Mouse (Mus musculus) lung, postnatal 0 days (tissue): ENCODE results near the gene Pgap1. TPM values are rescaled to one million over a fixed set of nuclear protein-coding genes. Genes with fewer than 3 reads are reported as not detected.
A peak's percentile ranks its signal among the peaks of the same experiment; 100 is the strongest.

ENCODE experiments used
- ATAC-seq: fragments of 200-750 bp; cut with Nextera tagmentation; 2 replicates; pipeline ENCODE4 v1.8.0; 2017; ENCODE audit warnings: moderate library complexity
- DNase-seq: peaks from one replicate; pipeline ENCODE4 v3.0.0-alpha.2; 2016; ENCODE audit warnings: low spot score
- H3K27ac ChIP-seq: fragments of 300-500 bp; sonication (generic); 2 replicates; pipeline ENCODE4 v1.5.1; 2014; ENCODE audit warnings: antibody characterized with exemption, mild to moderate bottlenecking, low read length, mixed read lengths
- H3K27me3 ChIP-seq: fragments of 300-500 bp; sonication (generic); replicated peaks from 2 replicates; pipeline ENCODE4 v1.6.1; 2014; ENCODE audit warnings: low read length, mixed read lengths; ENCODE audit not compliant: insufficient read depth
- H3K36me3 ChIP-seq: fragments of 300-500 bp; sonication (generic); 2 replicates; pipeline ENCODE4 v1.6.1; 2014; ENCODE audit warnings: low read length, mixed read lengths; ENCODE audit not compliant: insufficient read depth
- H3K4me1 ChIP-seq: fragments of 300-500 bp; sonication (generic); 2 replicates; pipeline ENCODE4 v1.6.1; 2014; ENCODE audit warnings: antibody characterized with exemption, low read depth, low read length, mixed read lengths; ENCODE audit not compliant: insufficient read depth
- H3K4me2 ChIP-seq: fragments of 300-500 bp; sonication (generic); replicated peaks from 2 replicates; pipeline ENCODE4 v1.6.1; 2014; ENCODE audit warnings: low read depth, mild to moderate bottlenecking, low read length, moderate library complexity, mixed read lengths
- H3K4me3 ChIP-seq: fragments of 300-500 bp; sonication (generic); 2 replicates; pipeline ENCODE4 v1.5.1; 2014; ENCODE audit warnings: low read depth, low read length
- H3K9ac ChIP-seq: fragments of 300-500 bp; sonication (generic); replicated peaks from 2 replicates; pipeline ENCODE4 v1.6.1; 2014; ENCODE audit warnings: low read depth, mild to moderate bottlenecking
- H3K9me3 ChIP-seq: fragments of 300-500 bp; sonication (generic); 2 replicates; pipeline ENCODE4 v1.6.1; 2016; ENCODE audit warnings: low read length, mixed read lengths
- CTCF ChIP-seq: IDR thresholded peaks from 2 replicates; pipeline ENCODE4 v1.5.1; 2016; ENCODE audit warnings: antibody characterized with exemption, mild to moderate bottlenecking
- EP300 ChIP-seq: IDR thresholded peaks from 2 replicates; pipeline ENCODE4 v1.6.1; 2016; ENCODE audit warnings: antibody characterized with exemption, mild to moderate bottlenecking, control low read depth
- WGBS: fragments of 180-500 bp; shearing (Covaris S2); extraction: QIAGEN DNeasy Blood & Tissue Kit; methylation state at CpG from one replicate; pipeline ENCODE4 v1.1.7; 2014; 5-methylcytosine and 5-hydroxymethylcytosine counted together
- polyA plus RNA-seq: library from polyadenylated mRNA; unstranded; fragments of >200 nt; fragmentation: Nextera tagmentation; extraction: Ambion mirVana; gene quantifications from 2 replicates; pipeline ENCODE4 v1.2.1, GENCODE M21; 2015

The Pgap1 gene
- polyA plus RNA-seq, 1 experiment from 2014 or later, result 2.0 TPM

DNA sequence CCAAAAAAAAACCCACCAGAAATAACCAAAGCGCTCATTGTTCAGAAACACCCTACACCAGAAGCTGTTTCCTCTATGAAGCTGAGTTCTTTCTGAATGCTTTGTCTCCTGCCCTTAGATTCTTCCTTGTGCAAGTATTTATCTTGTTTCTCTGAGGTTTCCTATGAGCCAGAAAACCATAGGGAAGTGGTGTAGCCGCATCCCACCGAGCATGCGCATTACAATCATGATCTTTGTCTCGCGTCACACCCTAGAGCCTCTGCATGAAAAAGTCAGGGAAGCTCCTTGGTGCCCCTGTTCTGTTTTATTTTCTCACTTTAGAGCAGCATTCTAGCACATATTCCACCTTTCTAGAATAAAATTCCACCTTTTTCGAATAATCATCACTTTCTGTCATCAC, 113.8 kb downstream of the Pgap1 start:
- no peaks in the 10 kb centered on the region for H3K9me3 ChIP-seq
- no peak overlapping the region for H3K4me3 ChIP-seq
- no peaks in the 10 kb centered on the region for H3K27me3 ChIP-seq
- H3K36me3 ChIP-seq, result no peaks in the 10 kb centered on the region
- H3K27ac ChIP-seq, result no peak overlapping the region
- WGBS, result 54% methylated on average over 7 of the region's 7 CpGs
- H3K9ac ChIP-seq, result no peak overlapping the region
- H3K4me2 ChIP-seq, result no peak overlapping the region
- TF ChIP-seq CTCF, result no peak
- no peak for TF ChIP-seq EP300
- DNase-seq, result peak; percentile 5
- H3K4me1 ChIP-seq, result no peaks in the 10 kb centered on the region
- no peak for ATAC-seq

DNA sequence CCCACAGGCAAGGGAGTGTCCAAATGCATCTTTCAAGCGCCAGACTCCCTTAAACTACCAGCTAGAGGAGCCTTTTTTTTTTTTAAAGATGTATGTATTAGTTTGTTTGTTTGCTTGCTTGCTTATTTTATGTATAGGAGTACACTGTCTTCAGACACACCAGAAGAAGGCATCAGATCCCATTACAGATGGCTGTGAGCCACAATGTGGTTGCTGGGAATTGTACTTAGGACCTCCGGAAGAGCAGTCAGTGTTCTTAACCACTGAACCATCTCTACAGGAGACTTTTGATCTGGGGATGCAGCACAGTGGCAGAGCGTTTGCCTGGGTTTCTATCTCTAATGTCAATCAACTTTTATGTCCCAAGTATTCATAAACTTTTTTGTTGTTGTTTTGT, 118.4 kb downstream of the Pgap1 start:
- Histone ChIP-seq H3K27me3 (no peaks in the 10 kb centered on the region), H3K4me2 (peak overlapping the region; percentile 83; the same call in 1 of the 2 replicates), H3K9me3 (no peaks in the 10 kb centered on the region), H3K4me3 (peak overlapping the region; percentile 74), H3K9ac (peak overlapping the region; percentile 93), H3K36me3 (no peaks in the 10 kb centered on the region), H3K27ac (peak overlapping the region; percentile 27; the same call in 1 of the 2 replicates), H3K4me1 (no peaks in the 10 kb centered on the region)
- ATAC-seq, result no peak
- TF ChIP-seq CTCF (no peak), EP300 (no peak)
- DNase-seq, result no peak
- WGBS, result 60% methylated on average over 3 of the region's 3 CpGs

GRCm38 (mm10) chr1:54438340-54439079, 119.0 kb downstream of the Pgap1 start, which contains the start of gene Gtf3c3:
Gtf3c3 (minus strand) TSS chr1:54438971.
- Histone ChIP-seq H3K36me3 (no peaks in the 10 kb centered on the region), H3K4me2 (peak within 1 kb of the TSS; percentile 83), H3K27me3 (no peaks in the 10 kb centered on the region), H3K4me3 (peak within 1 kb of the TSS; percentile 74), H3K9ac (peak within 1 kb of the TSS; percentile 93), H3K4me1 (no peaks in the 10 kb centered on the region), H3K9me3 (no peaks in the 10 kb centered on the region), H3K27ac (peak within 1 kb of the TSS; percentile 27; the same call in 1 of the 2 replicates)
- 4% methylated on average over 36 of the region's 39 CpGs for WGBS
- ATAC-seq (peak; percentile 99), DNase-seq (peak; percentile 76)
- TF ChIP-seq EP300 (no peak), CTCF (no peak)

Other genes starting within 250 kb of the Pgap1 start
- 10.2 and 10.9 TPM in 2 replicates for gene Gtf3c3, start 118.7 kb downstream of the Pgap1 start, polyA plus RNA-seq